Mouse (Mus musculus): ENCODE data around the gene Tank.
A peak's percentile ranks its signal among the peaks of the same experiment; 100 is the strongest.

Gene Tank

GRCm38 (mm10) chr2:61656421-61657411 lies 78.3 kb downstream of the Tank start:
- DNase-seq: peak; percentile 84

- no peak for DNase-seq
Observed at GRCm38 (mm10) chr2:61659254-61659653, 80.9 kb downstream of the Tank start.

- DNase-seq: no peak
Observed at GRCm38 (mm10) chr2:61662833-61663232, 84.4 kb downstream of the Tank start.

GRCm38 (mm10) chr2:61663573-61664241 lies 85.3 kb downstream of the Tank start:
- DNase-seq: no peak

GRCm38 (mm10) chr2:61667420-61667819 lies 89.0 kb downstream of the Tank start:
- no peak for DNase-seq

- peak; percentile 33 for DNase-seq
Observed at GRCm38 (mm10) chr2:61668260-61668659, 89.9 kb downstream of the Tank start.

- no peak for DNase-seq
Observed at GRCm38 (mm10) chr2:61674555-61674954, 96.2 kb downstream of the Tank start.

- no peak for DNase-seq
Observed at GRCm38 (mm10) chr2:61681572-61681971, 103.2 kb downstream of the Tank start.

GRCm38 (mm10) chr2:61686533-61686932 lies 108.1 kb downstream of the Tank start:
- no peak for DNase-seq

GRCm38 (mm10) chr2:61689086-61689485 lies 110.7 kb downstream of the Tank start:
- no peak for DNase-seq

All from cerebellum, adult 9-11 months (tissue).